Mouse (Mus musculus): ENCODE data around the gene Alox12b. TPM values are rescaled to one million over a fixed set of nuclear protein-coding genes. Genes with fewer than 3 reads are reported as not detected.

Alox12b gene
- polyA plus RNA-seq, 1 experiment from 2014 or later: not detected

DNA sequence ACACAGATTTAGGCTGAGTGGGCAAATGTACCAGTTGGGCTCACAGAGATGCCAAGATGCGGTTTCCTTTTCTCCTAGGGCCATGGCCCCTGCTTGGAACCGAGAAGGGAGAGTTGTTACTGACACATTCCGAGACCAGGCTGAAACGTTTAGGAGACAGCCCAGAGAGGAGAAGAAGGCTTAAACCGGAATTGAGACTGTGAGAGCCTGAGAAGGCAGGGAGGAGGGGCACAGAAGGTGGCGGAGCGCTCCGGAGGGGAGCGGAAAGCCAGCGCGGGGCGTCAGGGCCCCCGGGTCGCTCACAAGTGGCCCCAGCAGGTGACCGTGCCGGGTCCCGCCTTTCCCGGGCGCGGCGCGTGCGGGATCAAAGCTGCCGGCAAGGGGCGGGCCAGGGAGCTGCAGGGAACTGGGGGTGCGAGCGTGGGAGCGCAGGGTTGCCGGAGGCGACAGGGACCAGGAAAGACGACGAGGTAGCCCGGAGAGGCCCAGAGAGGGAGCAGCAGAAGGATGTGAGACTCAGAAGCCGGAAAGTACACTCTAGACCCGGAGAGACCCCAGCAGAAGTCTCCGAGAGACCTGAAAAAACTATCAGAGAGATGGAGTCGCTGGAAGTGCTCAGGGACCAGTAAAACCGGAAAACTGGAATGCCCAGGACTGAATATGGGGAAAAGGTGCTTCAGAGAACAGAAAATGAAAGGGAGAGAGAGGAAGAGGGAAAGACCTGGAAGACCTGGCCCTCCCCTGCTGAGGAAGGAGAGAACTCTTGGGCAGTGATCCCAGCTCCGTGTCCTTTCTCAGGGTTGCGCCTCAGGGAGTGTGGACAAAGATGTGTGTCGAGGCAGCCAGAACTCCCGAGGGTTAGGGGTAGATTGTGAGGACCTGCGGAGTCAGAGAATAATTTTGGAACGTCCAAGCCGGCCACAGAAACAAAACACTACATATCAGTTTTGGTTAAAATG, 38.8 kb upstream of the Alox12b start:
- ATAC-seq (ENCODE audit: insufficient number of reproducible peaks, insufficient read depth, low FRiP score, low TSS enrichment, low read depth): no peak
- under 1% methylated on average over 45 of the region's 45 CpGs for WGBS

DNA sequence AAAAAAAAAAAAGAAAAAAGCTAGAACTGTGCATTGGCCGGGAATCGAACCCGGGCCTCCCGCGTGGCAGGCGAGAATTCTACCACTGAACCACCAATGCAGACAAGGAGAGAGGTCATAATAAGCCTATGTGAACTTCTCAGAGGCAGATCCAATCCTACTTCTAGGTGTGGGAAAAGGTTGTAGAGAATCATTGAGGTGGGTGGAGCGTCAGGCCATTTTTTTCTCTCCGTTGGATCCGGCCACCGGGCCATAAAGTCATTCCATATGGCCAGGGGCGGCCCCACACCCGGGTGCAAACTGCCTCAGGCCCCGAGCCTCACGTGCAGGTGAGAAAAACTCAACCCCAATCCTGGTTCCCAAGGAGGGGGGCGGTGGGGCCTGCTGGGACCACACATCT, 38.0 kb upstream of the Alox12b start:
- H3K4me1 ChIP-seq: peaks cover 35% of the 10 kb centered on the region
- peak; percentile 22; the same call in 1 of the 2 replicates for ATAC-seq (ENCODE audit: insufficient number of reproducible peaks, insufficient read depth, low FRiP score, low TSS enrichment, low read depth)
- no peaks in the 10 kb centered on the region for H3K9me3 ChIP-seq
- H3K27me3 ChIP-seq: peaks cover 22% of the 10 kb centered on the region; the same call in 1 of the 2 replicates
- peak overlapping the region; percentile 49; the same call in 1 of the 2 replicates for H3K9ac ChIP-seq
- H3K4me2 ChIP-seq: peak overlapping the region; percentile 97
- H3K27ac ChIP-seq: peak overlapping the region; percentile 22; the same call in 1 of the 2 replicates
- H3K4me3 ChIP-seq: peak overlapping the region; percentile 84
- WGBS: under 1% methylated on average over 15 of the region's 15 CpGs
- H3K36me3 ChIP-seq: no peaks in the 10 kb centered on the region

More for the DNA sequence above, 38.8 kb upstream of the Alox12b start:
- Histone ChIP-seq H3K4me1 (peaks cover 33% of the 10 kb centered on the region), H3K27me3 (peaks cover 28% of the 10 kb centered on the region), H3K9ac (peak overlapping the region; percentile 82), H3K36me3 (no peaks in the 10 kb centered on the region), H3K27ac (peak overlapping the region; percentile 79), H3K4me2 (peak overlapping the region; percentile 97), H3K9me3 (no peaks in the 10 kb centered on the region), H3K4me3 (peak overlapping the region; percentile 84)

- no peaks in the 10 kb centered on the region for H3K36me3 ChIP-seq
- no peak for ATAC-seq (ENCODE audit: insufficient number of reproducible peaks, insufficient read depth, low FRiP score, low TSS enrichment, low read depth)
- H3K9me3 ChIP-seq: no peaks in the 10 kb centered on the region
- peaks cover 35% of the 10 kb centered on the region for H3K4me1 ChIP-seq
- 33% methylated on average over 14 of the region's 14 CpGs for WGBS
- H3K4me2 ChIP-seq: peak overlapping the region; percentile 97
- H3K27ac ChIP-seq: no peak overlapping the region
- H3K9ac ChIP-seq: no peak overlapping the region
- H3K4me3 ChIP-seq: peak overlapping the region; percentile 85
- H3K27me3 ChIP-seq: peaks cover 22% of the 10 kb centered on the region; the same call in 1 of the 2 replicates
Measured at GRCm38 (mm10) chr11:69119446-69120155, 37.2 kb upstream of the Alox12b start.

GRCm38 (mm10) chr11:69120221-69121000, 36.4 kb upstream of the Alox12b start, which contains the start of gene Hes7:
Gene Hes7, plus strand, starts transcription at chr11:69120404.
- Histone ChIP-seq H3K27ac (no peak within 1 kb of the TSS), H3K9ac (peak within 1 kb of the TSS; percentile 84), H3K9me3 (no peaks in the 10 kb centered on the region), H3K27me3 (peaks cover 20% of the 10 kb centered on the region; the same call in 1 of the 2 replicates), H3K36me3 (no peaks in the 10 kb centered on the region), H3K4me2 (peak within 1 kb of the TSS; percentile 97), H3K4me1 (peaks cover 35% of the 10 kb centered on the region), H3K4me3 (peak within 1 kb of the TSS; percentile 85)
- 3% methylated on average over 27 of the region's 27 CpGs for WGBS
- no peak for ATAC-seq (ENCODE audit: insufficient number of reproducible peaks, insufficient read depth, low FRiP score, low TSS enrichment, low read depth)

DNA sequence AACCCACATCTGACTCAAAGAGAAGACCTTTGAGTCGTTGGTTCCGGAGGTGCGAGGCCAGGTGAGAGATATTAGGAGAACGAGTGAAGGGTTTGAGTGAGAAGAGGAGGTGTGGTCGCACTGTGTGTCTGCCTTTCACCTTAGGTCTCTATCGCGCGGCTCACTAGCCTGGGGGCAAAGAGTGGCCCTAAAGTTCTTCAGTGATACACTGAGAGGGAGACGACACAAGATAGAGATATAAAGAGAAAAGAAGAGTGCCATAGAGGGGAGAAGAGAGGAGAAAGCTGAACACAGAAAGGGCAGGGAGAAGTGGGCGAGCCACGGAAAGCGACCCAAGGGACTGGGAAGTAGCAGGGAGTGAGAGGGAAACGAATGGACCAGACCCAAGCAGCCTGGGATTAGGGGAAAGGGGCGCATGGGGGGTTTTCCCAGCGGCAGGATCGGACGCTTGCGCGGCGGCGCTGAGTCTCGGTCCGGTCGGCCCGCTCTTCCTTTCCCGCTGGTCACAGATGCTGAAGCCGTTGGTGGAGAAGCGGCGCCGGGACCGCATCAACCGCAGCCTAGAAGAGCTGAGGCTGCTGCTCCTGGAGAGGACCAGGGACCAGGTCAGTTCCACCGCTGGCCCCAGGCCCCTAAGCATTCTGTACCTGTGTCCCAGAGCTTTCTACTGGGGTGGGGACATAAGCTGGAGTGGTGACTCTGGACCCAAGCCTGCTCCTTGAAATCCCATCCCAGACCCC, 35.6 kb upstream of the Alox12b start:
- no peaks in the 10 kb centered on the region for H3K9me3 ChIP-seq
- H3K27ac ChIP-seq: no peak overlapping the region
- H3K36me3 ChIP-seq: no peaks in the 10 kb centered on the region
- peak overlapping the region; percentile 85 for H3K4me3 ChIP-seq
- under 1% methylated on average over 33 of the region's 33 CpGs for WGBS
- H3K9ac ChIP-seq: peak overlapping the region; percentile 84
- peaks cover 41% of the 10 kb centered on the region for H3K4me1 ChIP-seq
- no peak for ATAC-seq (ENCODE audit: insufficient number of reproducible peaks, insufficient read depth, low FRiP score, low TSS enrichment, low read depth)
- H3K27me3 ChIP-seq: peaks cover 16% of the 10 kb centered on the region; the same call in 1 of the 2 replicates
- H3K4me2 ChIP-seq: peak overlapping the region; percentile 97

- Histone ChIP-seq H3K36me3 (no peaks in the 10 kb centered on the region), H3K9ac (peak overlapping the region; percentile 84), H3K9me3 (no peaks in the 10 kb centered on the region), H3K27me3 (peaks cover 16% of the 10 kb centered on the region; the same call in 1 of the 2 replicates), H3K4me1 (peaks cover 47% of the 10 kb centered on the region), H3K27ac (peak overlapping the region; percentile 88), H3K4me2 (peak overlapping the region; percentile 97), H3K4me3 (peak overlapping the region; percentile 85)
- ATAC-seq (ENCODE audit: insufficient number of reproducible peaks, insufficient read depth, low FRiP score, low TSS enrichment, low read depth): no peak
- under 1% methylated on average over 32 of the region's 32 CpGs for WGBS
Measured at GRCm38 (mm10) chr11:69121741-69122335, 35.0 kb upstream of the Alox12b start.

DNA sequence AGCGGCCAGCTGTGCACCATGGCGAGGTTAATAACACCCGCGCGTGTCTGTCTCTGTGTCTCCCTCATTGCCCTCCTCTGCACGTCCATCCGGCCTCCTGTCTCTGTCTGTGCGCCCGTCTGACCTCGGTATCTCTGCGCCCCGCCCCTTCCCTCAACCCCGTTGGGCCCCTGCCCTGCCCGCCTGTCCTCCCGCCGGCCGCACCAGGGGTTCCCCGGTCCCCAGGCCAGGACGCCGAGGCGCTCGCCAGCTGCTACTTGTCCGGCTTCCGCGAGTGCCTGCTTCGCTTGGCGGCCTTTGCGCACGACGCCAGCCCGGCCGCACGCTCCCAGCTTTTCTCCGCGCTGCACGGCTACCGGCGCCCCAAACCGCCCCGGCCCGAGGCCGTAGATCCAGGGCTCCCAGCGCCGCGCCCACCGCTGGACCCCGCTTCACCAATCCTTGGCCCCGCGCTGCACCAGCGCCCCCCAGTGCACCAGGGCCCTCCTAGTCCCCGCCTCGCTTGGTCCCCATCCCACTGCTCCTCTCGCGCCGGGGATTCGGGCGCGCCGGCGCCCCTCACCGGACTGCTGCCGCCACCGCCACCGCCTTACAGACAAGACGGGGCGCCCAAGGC, 34.3 kb upstream of the Alox12b start, which contains the start of gene 9130213A22Rik:
TSS of gene 9130213A22Rik (minus strand) at position 254 of the 616 bp plus-strand sequence.
- under 1% methylated on average over 66 of the region's 66 CpGs for WGBS
- Histone ChIP-seq H3K4me3 (peak within 1 kb of the TSS; percentile 85), H3K36me3 (no peaks in the 10 kb centered on the region), H3K4me2 (peak within 1 kb of the TSS; percentile 97), H3K4me1 (peaks cover 42% of the 10 kb centered on the region), H3K9ac (peak within 1 kb of the TSS; percentile 84), H3K27ac (peak within 1 kb of the TSS; percentile 88), H3K9me3 (no peaks in the 10 kb centered on the region), H3K27me3 (peaks cover 19% of the 10 kb centered on the region)
- ATAC-seq (ENCODE audit: insufficient number of reproducible peaks, insufficient read depth, low FRiP score, low TSS enrichment, low read depth): peak; percentile 73

DNA sequence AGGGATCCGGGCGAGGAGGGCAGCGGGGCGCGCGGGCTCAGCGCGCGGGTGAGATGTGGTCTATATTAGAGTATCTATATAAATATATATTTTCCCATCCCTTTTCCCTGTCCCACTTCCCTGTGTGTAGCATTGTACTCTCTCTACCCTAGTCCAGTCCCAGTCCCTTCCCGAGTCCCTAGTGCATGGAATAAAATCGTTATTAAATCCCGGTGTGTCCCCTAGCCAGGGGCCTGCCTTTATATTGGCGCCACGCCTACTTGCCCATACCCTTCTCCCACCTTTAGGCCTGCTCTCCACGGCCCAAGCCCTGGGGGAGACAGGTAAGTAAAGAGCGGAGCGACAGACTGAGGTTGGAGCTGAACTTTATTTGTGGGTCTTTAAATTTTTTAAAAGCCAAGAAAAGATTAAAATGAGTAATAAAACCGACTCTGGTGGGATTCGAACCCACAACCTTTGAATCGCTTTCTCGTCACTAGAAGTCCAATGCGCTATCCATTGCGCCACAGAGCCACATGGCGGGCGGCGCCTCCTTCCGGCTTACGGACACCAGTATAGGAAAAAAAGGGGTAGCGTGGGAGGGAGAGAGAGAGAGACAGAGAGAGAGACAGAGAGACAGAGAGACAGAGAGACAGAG, 33.6 kb upstream of the Alox12b start:
- H3K9ac ChIP-seq: peak overlapping the region; percentile 84
- H3K4me3 ChIP-seq: peak overlapping the region; percentile 85
- no peak; the same call in 1 of the 2 replicates for ATAC-seq (ENCODE audit: insufficient number of reproducible peaks, insufficient read depth, low FRiP score, low TSS enrichment, low read depth)
- peak overlapping the region; percentile 97 for H3K4me2 ChIP-seq
- peaks cover 20% of the 10 kb centered on the region for H3K27me3 ChIP-seq
- peaks cover 39% of the 10 kb centered on the region for H3K4me1 ChIP-seq
- H3K27ac ChIP-seq: peak overlapping the region; percentile 88
- no peaks in the 10 kb centered on the region for H3K9me3 ChIP-seq
- H3K36me3 ChIP-seq: no peaks in the 10 kb centered on the region
- WGBS: 1% methylated on average over 29 of the region's 29 CpGs

- H3K4me3 ChIP-seq: peak overlapping the region; percentile 85
- H3K4me1 ChIP-seq: peaks cover 38% of the 10 kb centered on the region
- peak; percentile 73 for ATAC-seq (ENCODE audit: insufficient number of reproducible peaks, insufficient read depth, low FRiP score, low TSS enrichment, low read depth)
- H3K4me2 ChIP-seq: peak overlapping the region; percentile 97
- no peaks in the 10 kb centered on the region for H3K36me3 ChIP-seq
- no peaks in the 10 kb centered on the region for H3K9me3 ChIP-seq
- peaks cover 20% of the 10 kb centered on the region for H3K27me3 ChIP-seq
- WGBS: under 1% methylated on average over 31 of the region's 31 CpGs
- H3K27ac ChIP-seq: peak overlapping the region; percentile 86
- H3K9ac ChIP-seq: peak overlapping the region; percentile 76
Measured at GRCm38 (mm10) chr11:69123693-69124497, 32.9 kb upstream of the Alox12b start.
